Mouse (Mus musculus) right cerebral cortex, postnatal 10 days (tissue): ENCODE data around the gene Iqschfp.
"Not testable (repeated sequence)": the region's sequence is repeated elsewhere in the genome, so short reads cannot be mapped to it uniquely, and the experiment has no call there.

ENCODE experiments used
- DNase-seq, 2 experiments: peaks; one replicate each; pipeline ENCODE4 v3.0.0; 2021; ENCODE audit warnings: low spot score in 2 of 2

Gene Iqschfp

DNA sequence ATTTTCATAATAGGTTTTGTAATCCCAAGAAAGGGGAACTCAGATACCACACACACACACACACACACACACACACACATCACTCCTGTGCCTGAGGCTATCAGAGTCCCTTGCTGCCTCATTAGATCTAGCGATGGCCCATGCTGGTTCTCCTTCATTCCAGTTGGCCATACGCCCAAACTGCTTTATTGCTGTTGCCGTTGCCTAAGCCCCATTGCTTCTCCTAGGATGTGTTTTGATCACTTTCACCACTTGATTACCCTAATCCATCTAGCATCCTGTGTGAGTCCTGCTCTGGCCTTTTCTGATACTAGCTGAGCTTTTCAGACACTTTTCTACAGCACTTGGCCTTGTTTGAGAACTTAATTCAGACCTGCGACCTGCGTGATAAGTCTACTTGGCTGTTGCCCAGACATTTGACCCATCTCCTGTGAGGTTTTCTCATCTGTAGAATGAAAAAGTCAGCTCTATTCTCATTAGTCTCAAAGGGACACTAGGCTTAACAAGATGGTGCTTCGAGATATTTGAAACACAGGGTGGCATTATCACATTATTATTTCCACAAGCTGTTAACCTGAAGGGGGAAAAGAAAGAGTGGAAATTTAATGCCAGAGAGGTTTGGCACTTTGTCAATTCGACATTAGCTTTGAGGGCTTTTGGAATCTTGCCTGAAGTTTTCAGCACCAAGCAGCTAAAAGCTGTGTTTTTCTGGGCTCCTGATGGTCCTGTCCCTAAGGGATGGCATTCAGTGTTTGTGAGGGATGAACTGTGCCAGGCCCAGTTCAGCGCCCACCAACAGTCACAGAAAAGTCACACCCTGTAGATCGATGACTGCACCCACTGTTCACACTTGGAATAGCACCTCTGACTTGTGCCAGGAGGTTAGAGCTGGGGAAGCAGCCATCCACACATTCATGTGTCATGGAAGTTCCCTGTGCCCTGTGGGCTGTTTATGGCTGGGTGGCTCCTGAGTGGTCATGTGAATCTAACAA is 179.7 kb downstream of the Iqschfp start:
- peak in 1 of 2 experiments; percentile 29 for DNase-seq

DNA sequence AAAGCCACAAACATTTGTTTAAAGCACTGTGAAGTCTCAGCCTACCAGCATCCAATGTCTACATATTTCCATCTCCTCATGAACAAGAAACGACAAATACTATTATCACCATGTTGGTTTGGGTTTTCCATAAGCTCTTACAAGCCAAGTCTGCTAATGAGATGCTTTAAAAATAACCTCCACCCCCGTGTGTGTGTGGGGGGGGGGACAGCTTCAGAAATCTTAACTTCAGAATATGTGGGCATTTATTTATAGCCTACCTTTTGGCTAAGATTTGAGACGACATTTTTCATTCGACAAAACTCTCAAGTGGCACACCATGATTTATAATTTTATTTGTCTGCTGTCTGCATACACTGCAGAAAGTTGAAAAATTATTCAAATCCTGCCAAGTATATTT is 185.4 kb downstream of the Iqschfp start:
- DNase-seq: no peak

- DNase-seq: peak in 1 of 2 experiments; percentile 34
These were observed 193.0 kb downstream of the Iqschfp start for GRCm38 (mm10) chr3:68085024-68085423.

DNA sequence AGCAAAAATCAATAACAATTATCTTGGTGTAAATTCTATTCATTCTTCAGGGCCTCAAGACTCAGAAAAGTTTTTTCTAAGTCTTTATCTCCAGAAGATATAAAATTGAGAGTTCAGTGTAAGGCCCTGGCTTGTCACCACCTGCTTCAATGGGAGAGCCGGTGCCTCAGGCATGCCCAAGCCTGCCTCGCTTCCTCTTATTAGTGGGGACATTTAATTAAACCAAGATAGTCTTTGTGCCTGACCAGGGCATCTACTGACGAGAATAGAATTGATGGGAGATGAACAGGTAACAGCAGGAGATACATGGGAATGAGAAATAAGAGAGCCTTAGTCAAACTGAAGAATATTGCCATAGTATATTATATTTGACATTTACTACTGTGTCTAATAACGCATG is 200.1 kb downstream of the Iqschfp start:
- no peak for DNase-seq

- no peak for DNase-seq
These were observed 204.8 kb downstream of the Iqschfp start for GRCm38 (mm10) chr3:68096724-68097431.

- DNase-seq: not testable (repeated sequence)
These were observed 207.5 kb downstream of the Iqschfp start for GRCm38 (mm10) chr3:68099561-68099960.

DNA sequence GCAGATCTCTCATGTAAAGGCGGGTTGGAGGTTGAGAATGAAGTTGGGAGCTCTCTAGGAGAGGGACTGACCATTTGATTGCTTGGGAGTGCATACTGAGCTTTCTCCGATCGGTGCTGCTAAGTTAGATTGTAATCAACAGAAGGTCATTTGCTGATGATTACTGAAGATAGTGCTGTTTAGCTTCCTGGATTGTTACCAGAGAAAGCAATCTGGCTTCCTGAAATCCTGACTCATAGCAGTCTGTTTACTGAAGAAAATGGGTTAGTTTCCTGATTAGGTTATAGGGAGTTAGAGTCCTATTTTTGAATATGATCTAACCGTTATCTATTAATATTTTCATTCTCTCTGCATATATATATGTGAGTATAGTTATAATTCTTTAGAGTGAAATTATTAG is 209.3 kb downstream of the Iqschfp start:
- DNase-seq: no peak

DNA sequence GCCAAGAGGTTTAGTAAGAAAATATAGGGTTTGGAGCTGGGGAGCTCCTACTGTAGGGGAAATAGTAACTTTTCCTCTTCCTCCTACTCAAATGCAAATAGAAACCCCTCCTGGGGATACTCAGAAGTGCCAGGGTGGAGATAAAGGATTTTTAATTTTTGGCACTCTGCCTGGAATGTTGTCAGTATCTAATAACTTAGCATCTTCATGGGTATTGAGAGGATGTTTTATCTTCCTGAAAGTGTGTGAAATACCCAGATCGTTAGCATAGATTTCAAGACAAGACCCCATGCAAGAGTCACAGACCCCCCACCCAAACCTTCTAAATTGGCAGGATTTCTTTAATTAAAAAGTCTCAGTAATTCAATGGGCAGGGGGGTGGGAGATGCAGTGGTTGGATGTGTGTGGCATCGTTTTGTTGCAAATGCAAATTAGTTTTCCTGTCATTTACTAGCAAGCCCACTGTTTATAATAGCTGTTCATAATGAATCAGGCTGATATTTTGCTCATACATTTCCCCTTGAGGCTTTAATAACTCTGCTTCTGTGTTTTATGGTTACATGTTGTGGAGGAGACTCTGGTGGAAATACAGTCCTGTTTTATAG is 213.2 kb downstream of the Iqschfp start:
- no peak for DNase-seq

- no peak for DNase-seq
These were observed 229.3 kb downstream of the Iqschfp start for GRCm38 (mm10) chr3:68121338-68121737.

DNA sequence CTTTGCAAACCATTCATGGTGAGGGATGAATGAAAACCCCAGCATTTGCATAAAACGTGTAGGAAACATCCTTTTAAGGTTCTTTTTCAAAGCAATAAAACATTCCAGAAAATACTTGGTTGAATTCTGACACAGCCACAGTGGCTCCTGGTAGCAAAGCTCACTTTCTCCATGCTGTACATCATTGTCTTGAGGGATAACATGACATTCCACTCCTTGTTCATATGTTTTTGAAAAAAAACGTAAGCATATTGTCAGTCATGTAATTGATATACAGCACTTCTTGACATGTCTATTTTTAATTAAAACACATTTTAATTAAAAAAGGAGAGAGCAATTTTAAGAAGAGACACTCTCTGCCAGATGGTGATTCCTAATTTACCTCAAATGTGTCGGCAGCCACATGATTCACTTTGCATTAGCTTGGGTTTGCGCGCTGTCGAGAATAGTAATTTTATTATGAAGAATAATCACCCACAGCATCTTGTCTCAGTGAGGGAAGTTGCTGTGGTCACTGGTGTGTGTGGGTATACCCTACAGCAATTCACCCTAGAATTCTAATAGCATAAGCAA is 234.3 kb downstream of the Iqschfp start:
- peak in 1 of 2 experiments; percentile 40 for DNase-seq

DNA sequence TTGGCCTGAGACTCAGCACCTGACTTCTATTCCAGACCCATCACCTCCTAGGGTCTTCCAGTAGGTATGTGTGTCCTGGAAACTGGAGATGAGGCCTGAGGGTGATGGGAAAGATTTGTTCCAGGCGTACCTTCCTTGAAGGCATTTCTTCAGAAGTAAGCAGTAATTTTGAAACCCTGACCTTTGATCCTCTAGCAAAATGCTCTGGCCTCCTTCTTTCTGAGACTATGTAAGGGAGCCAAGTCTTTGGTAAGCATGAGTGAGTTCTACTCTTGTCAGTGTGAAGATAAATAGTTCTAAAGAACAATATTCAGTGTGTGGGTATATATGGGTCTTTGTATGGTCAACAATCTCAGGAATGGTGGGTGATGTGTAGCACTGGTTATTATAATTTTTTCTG is 238.4 kb downstream of the Iqschfp start:
- DNase-seq: no peak

GRCm38 (mm10) chr3:68138833-68139627 is 247.0 kb downstream of the Iqschfp start:
- DNase-seq: no peak

DNA sequence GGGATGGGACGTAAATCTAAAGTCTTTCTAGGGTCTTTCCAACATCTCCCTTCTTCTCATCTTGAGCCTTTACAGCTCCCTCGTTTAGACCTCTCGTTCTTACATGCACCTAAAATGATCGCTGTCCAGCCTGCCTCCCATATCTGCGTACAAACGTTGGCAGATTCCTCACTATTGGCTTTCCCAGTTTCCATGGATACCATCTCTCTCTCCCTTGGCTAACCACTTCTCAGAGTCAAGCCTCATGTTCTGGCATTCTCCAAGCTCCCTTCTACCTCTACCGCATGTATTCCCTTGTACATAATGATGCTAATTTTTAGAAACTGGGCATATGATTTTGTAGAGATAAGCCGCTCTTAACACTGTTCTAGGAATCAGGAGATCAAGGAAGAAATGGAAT is 258.7 kb downstream of the Iqschfp start:
- DNase-seq: no peak

DNA sequence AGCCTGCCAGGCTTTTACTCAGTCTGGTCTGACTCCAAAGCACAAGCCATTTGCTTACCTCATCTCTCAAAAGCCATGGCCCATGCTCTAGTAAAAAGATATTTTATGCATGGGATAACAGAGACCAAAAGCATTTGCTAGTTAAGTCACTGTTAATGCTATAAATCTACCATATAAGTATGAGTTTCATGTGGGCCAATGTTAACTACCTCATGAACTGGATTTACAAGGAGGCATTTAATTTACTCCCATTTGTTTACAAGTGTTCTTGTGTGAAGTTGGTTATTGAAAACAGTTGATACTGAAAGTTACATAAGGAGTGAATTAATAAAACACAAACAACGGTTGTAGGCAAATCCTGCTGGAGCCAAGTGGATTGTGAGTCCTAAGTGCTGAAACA is 268.1 kb downstream of the Iqschfp start:
- DNase-seq: no peak

DNA sequence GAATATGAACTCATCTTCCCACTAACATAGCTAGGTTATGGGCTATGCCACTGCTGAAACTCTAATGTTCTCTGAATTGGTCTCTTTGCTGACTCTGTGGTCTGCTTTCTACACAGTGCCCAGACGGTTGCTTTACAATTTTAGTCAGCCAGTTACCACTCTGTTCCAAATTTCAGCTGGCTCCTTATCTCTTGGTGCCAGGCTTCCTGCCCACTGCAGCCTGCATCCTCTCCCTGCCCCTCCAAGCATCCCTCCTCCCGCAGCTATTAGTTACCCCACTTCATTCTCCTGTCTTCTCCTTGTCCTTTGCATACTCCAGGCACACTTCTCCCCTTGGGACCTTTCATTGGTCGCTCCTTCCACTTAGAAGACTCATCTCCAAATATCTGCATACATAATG is 268.7 kb downstream of the Iqschfp start:
- no peak for DNase-seq

DNA sequence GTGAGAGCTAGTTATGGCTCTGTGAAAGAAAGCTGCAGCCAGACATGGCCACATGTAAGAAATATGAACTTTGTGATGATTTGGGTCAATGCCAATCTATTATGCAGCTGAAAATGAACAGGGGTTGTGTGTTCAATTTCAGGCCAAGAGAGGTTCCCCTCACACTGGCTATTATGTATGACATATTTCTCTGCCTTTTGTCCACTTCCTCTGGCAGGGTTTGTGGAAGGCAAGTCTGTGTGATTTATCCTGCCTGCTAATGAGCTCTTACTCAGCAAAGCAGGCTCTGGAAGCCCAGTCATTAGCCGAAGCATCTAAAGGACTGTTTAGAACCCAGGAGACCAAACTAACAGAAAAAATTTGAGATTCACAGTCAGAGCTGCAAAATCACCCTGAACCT is 286.2 kb downstream of the Iqschfp start:
- no peak for DNase-seq

GRCm38 (mm10) chr3:68187471-68187870 is 295.4 kb downstream of the Iqschfp start:
- no peak for DNase-seq

DNA sequence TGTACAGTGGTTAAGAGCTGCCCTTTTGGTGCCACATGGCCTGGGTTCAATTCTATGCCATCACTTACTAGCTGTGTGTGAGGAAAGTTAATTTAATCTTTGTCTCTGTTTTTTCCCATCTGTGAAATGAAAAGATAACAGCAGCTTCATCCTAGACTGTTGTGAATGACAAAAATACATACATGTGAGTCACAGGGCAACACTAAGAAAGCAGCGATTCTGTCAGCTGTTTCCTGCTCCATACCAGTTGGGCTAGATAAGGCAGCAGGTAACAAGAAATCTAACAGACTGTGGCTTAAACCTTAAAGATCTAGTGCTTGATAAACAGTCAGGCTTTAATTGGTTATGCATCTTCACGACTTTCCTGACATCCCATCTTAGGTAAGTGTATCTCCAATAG is 297.1 kb downstream of the Iqschfp start:
- no peak for DNase-seq

GRCm38 (mm10) chr3:68196933-68197332 is 304.9 kb downstream of the Iqschfp start:
- no peak for DNase-seq

GRCm38 (mm10) chr3:68201214-68201613 is 309.2 kb downstream of the Iqschfp start:
- peak; percentile 65 to 74 for DNase-seq
